Mouse (Mus musculus) testis, postnatal 14 days (tissue): ENCODE measurements at regions not wholly inside any gene's neighbourhood (a gene's known extent, or its start where the extent isn't known, plus 50 kb on each side); places are given as distances from the start of the nearest gene placed in this dataset.
"Not testable (repeated sequence)": the region's sequence is repeated elsewhere in the genome, so short reads cannot be mapped to it uniquely, and the experiment has no call there.

Experiments used
- DNase-seq: peaks from one replicate; pipeline ENCODE4 v3.0.0; 2021; ENCODE audit warnings: low spot score

DNA sequence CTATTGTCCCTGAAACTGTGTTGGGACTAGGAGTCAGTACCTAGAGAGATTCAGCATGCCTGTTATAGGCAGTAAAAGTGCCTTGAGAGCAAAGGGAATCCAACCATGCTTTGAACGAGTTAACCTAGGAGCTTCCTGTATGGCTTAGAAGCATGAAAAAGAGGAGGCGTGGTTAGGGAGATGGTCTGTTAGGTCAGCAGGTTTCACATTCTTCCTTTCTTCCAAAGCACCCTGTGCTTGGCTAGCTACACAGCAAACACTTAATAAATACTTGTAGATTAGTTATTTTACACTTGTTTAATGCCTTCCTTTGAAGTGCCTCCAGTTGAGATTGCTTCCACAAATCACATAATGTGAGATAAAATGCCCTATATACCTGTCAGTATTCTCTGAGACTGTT, 284.9 kb upstream of the Adgra3 start:
- no peak for DNase-seq

GRCm38 (mm10) chr5:50309491-50309890, 250.7 kb upstream of the Adgra3 start:
- DNase-seq = no peak

- no peak for DNase-seq
These were observed 245.2 kb upstream of the Adgra3 start for GRCm38 (mm10) chr5:50303859-50304480.

DNA sequence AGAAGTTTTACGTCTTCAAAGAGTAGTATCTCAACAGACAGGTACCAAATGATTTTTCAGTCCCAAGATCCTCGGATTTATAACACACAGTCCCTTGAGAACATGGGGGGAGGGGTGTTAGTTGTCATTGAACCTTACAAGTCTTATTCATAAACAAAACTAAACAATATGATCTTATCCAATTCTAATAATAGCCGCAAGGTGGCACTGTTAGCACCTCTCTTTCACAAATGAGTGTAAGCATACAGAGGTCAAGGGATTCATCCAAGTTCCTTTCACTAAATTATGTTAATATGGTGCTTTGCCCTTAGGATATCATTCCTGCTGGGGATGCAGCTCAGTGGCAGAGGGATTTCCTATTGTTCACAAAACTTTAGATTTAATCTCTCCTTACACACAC, 235.0 kb upstream of the Adgra3 start:
- no peak for DNase-seq

DNA sequence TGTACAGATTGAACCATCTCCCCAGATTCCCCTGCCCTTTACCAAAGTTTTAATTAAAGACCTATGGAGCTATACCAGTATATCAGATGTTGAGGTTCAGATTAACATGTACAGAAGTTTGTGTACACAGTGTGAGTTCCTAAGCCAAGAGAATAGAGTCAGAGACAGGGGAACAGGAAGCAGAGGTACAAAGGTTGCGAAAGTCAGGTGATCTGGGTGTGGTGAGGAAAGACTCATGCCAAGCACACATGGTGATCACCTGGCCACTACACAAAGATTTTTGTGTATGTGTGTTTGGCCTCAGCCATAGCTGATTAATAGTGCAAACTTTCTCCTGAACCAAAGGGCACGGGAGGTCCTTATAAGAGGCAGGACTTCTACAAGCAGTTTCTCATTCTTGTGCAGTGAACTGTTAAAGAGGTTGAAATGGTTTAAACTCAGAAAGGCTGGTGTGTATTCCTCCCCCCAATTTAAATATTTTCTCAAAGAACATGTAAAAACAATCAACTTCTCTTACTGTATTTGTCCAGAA, 232.1 kb upstream of the Adgra3 start:
- DNase-seq = no peak

- no peak for DNase-seq
These were observed 201.6 kb upstream of the Adgra3 start for GRCm38 (mm10) chr5:50260417-50260816.

- DNase-seq = no peak
These were observed 199.2 kb upstream of the Adgra3 start for GRCm38 (mm10) chr5:50258017-50258416.

- DNase-seq = no peak
These were observed 175.3 kb upstream of the Adgra3 start for GRCm38 (mm10) chr5:50234111-50234510.

GRCm38 (mm10) chr5:50216956-50217355, 158.2 kb upstream of the Adgra3 start:
- DNase-seq = no peak

DNA sequence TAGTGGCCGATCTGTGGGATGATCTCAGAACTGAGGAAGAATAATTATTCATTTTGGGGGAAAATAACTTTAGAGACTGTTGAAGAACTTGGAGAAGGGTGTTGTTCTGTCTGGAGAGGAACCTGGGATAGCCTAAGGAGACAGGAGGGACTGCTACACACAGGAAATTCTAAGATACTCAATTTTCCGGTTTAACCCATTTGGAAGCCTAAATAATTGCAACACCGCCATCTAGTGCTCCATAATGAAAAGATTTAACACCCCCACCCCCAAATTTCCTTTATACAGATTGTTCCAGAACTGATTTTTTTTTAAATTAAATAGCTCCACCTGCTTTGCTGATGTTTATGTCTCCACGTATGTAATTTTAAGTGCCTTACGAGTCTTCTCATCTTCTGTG, 157.2 kb upstream of the Adgra3 start:
- no peak for DNase-seq

- peak; percentile 19 for DNase-seq
These were observed 143.7 kb upstream of the Adgra3 start for GRCm38 (mm10) chr5:50202307-50203010.

DNA sequence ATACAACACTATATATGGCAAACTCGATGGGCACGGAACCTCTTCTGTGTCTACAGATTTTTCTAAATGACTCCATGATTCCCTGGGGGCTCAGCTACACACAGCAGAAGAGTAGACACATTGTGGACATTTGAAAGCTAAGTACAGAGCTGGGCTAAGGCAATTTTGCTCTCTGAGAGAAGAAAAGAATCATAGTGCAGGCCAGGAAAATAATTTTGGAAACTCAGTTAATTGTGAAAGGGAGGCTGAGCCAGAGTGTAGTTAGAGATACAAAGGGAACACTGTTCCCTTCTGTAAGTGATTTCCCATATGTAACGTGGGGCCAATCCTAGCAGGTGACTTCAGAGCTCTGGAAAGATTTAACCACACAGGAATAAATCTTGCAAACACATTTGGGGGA, 137.6 kb upstream of the Adgra3 start:
- no peak for DNase-seq

DNA sequence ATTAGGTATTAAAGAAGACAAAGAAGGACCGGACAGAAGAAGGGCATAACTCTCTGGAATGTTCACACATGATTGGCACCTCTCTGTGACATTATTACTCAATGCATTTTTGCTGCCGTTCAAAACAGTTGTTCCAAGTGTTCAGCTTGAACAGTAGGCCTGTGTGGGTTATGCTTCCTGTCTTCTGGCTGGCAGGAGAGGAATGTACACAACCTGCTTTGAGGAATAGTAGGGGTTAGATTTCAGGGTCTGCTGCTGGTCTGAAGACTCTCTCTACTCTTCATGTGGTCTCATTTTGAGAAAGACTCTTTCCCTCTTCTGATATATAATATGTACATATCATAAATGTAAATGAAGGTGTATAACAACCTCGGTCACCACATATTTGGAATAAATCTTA, 137.2 kb upstream of the Adgra3 start:
- no peak for DNase-seq

- DNase-seq = no peak
These were observed 130.6 kb upstream of the Adgra3 start for GRCm38 (mm10) chr5:50189394-50189793.

- no peak for DNase-seq
These were observed 123.9 kb upstream of the Adgra3 start for GRCm38 (mm10) chr5:50182721-50183120.

- DNase-seq = no peak
These were observed 97.8 kb upstream of the Adgra3 start for GRCm38 (mm10) chr5:50156557-50156956.

GRCm38 (mm10) chr5:50155170-50155860, 96.5 kb upstream of the Adgra3 start:
- DNase-seq = not testable (repeated sequence)

DNA sequence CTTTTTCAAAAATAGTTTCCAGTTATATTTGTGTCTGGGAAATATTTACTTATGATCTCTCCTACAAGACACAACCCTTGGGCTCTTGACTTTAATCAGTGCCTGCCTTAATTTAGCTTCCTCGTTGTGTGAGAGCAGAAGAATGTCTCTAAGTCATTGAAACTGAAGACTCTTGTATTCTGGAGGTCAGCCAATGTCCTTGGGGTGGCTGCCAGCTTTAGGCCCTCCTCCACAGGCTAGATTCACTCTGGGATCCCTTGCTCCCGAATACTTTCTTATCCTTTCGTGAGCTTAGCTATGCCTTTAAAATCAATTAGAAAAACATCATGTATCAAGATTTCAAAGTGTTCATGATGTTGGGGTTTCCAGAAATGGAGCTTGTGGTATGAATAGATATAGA, 88.1 kb upstream of the Adgra3 start:
- DNase-seq = peak; percentile 75

- no peak for DNase-seq
These were observed 86.8 kb upstream of the Adgra3 start for GRCm38 (mm10) chr5:50145458-50146083.

DNA sequence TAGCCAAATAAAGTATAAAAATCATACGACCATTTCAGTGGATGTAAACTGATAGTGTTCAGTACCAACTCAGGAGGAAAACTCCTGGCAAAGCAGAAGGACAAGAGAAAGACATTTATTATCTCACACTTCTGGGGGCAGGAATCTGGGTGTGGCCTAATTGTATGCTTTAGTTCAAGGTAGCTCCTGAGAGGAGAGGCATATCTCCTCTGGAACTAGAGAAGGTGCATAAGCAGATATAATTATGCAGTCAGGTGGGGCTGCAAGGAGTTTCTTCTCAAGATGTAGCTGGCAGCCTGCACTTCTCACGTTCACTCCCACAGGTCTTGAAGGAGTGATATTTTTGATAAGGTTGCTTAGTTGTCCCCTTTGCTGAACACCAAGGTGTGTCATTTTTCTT, 71.4 kb upstream of the Adgra3 start:
- DNase-seq = no peak

- no peak for DNase-seq
These were observed 70.2 kb upstream of the Adgra3 start for GRCm38 (mm10) chr5:50128972-50129371.

GRCm38 (mm10) chr5:50126594-50126993, 67.8 kb upstream of the Adgra3 start:
- no peak for DNase-seq

DNA sequence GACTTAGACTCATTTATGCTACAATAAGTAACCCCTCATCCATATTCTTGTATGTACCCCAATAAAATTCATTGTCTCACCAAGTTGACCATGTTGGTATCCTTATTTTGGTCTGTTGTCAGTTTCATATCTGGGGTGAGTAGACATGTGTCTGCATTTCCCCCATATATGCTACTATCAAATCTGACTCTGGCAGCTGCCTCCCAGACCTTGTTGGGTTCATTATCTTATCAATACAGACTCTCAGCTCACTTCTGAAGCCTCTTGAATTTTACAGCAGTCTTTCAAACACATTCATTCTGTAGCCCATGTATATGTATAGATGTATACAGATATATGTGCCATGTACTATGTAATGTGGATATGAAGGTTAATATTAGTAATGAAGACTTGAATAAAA, 67.4 kb upstream of the Adgra3 start:
- no peak for DNase-seq
